Mouse (Mus musculus): ENCODE measurements around the gene Elp4. TPM values are rescaled to one million over a fixed set of nuclear protein-coding genes. Genes with fewer than 3 reads are reported as not detected.
A peak's percentile ranks its signal among the peaks of the same experiment; 100 is the strongest.

Elp4 gene
- polyA plus RNA-seq, 1 experiment from 2014 or later: 28.2 TPM

- no peak overlapping the region for H3K4me2 ChIP-seq
- 3% methylated on average over 36 of the region's 36 CpGs for WGBS
- H3K4me3 ChIP-seq (ENCODE audit: low read depth, low read length): no peak overlapping the region
- no peaks in the 10 kb centered on the region for H3K9me3 ChIP-seq (ENCODE audit: control insufficient read depth, low read length)
- no peaks in the 10 kb centered on the region for H3K36me3 ChIP-seq (ENCODE audit: control insufficient read depth, insufficient read depth, low read length)
- no peaks in the 10 kb centered on the region; the same call in 1 of the 2 replicates for H3K4me1 ChIP-seq (replicated peaks; ENCODE audit: control insufficient read depth, insufficient read depth, low read length)
- H3K27me3 ChIP-seq (replicated peaks; ENCODE audit: control insufficient read depth, insufficient read depth, low read length): peaks cover 98% of the 10 kb centered on the region
- ATAC-seq (replicated peaks; ENCODE audit: low FRiP score): no peak
- DNase-seq (ENCODE audit: low spot score): no peak
- H3K27ac ChIP-seq (ENCODE audit: low read depth, low read length): no peak overlapping the region
- H3K9ac ChIP-seq (ENCODE audit: low read depth, low read length): no peak overlapping the region
These were observed 217.7 kb downstream of the Elp4 start for GRCm38 (mm10) chr2:105686363-105687316.

DNA sequence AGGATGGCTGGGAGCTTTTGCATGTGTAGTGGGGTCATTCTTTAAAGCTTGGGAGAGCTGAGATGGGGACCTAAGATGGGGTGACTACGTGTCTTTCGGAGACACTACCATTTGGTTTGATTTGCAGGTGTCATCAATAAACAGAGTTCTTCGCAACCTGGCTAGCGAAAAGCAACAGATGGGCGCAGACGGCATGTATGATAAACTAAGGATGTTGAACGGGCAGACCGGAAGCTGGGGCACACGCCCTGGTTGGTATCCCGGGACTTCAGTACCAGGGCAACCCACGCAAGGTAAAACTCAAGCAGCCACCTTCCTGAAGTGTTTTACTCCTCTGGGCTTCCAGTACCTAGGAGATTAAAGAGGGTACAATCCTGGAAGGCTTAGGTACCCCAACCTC, 218.7 kb downstream of the Elp4 start:
- Histone ChIP-seq H3K36me3 (ENCODE audit: control insufficient read depth, insufficient read depth, low read length) (no peaks in the 10 kb centered on the region), H3K4me3 (ENCODE audit: low read depth, low read length) (no peak overlapping the region), H3K9me3 (ENCODE audit: control insufficient read depth, low read length) (no peaks in the 10 kb centered on the region), H3K4me2 (no peak overlapping the region), H3K4me1 (replicated peaks; ENCODE audit: control insufficient read depth, insufficient read depth, low read length) (no peaks in the 10 kb centered on the region; the same call in 1 of the 2 replicates), H3K9ac (ENCODE audit: low read depth, low read length) (no peak overlapping the region), H3K27me3 (replicated peaks; ENCODE audit: control insufficient read depth, insufficient read depth, low read length) (peaks cover 98% of the 10 kb centered on the region), H3K27ac (ENCODE audit: low read depth, low read length) (no peak overlapping the region)
- 4% methylated on average over 11 of the region's 11 CpGs for WGBS
- no peak for ATAC-seq (replicated peaks; ENCODE audit: low FRiP score)
- no peak for DNase-seq (ENCODE audit: low spot score)

DNA sequence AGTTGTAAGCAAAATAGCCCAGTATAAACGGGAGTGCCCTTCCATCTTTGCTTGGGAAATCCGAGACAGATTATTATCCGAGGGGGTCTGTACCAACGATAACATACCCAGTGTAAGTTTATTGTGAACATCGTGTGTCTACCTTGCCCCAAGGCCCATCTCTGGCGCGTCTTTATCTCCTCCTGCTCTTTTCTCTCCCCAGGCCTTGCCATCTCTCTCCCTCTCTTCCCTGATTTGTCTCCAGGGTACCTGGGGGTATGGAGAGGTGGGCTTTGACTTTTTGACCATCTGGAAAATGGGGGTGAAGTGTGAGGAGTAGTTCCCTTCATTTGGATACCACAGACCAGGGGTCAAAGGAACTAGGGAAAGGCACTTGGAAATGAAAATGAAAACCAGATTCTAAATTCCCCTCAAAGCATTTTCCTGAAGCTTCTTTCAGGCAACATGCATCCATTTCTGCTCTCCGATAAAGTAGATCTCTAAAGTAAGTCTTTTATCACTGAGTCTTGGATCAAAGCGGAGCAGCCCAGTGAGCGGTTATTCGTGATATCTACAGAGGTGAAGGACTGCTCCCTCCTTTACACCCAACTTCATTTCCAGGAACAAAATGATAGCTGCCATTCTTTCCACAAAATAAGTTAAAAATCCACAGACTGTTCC, 219.2 kb downstream of the Elp4 start:
- no peaks in the 10 kb centered on the region for H3K36me3 ChIP-seq (ENCODE audit: control insufficient read depth, insufficient read depth, low read length)
- ATAC-seq (replicated peaks; ENCODE audit: low FRiP score) (no peak), DNase-seq (ENCODE audit: low spot score) (no peak)
- no peaks in the 10 kb centered on the region; the same call in 1 of the 2 replicates for H3K4me1 ChIP-seq (replicated peaks; ENCODE audit: control insufficient read depth, insufficient read depth, low read length)
- peaks cover 98% of the 10 kb centered on the region for H3K27me3 ChIP-seq (replicated peaks; ENCODE audit: control insufficient read depth, insufficient read depth, low read length)
- H3K4me3 ChIP-seq (ENCODE audit: low read depth, low read length): no peak overlapping the region
- WGBS: 4% methylated on average over 11 of the region's 11 CpGs
- no peak overlapping the region for H3K9ac ChIP-seq (ENCODE audit: low read depth, low read length)
- H3K4me2 ChIP-seq: no peak overlapping the region
- no peak overlapping the region for H3K27ac ChIP-seq (ENCODE audit: low read depth, low read length)
- no peaks in the 10 kb centered on the region for H3K9me3 ChIP-seq (ENCODE audit: control insufficient read depth, low read length)

- Histone ChIP-seq H3K9ac (ENCODE audit: low read depth, low read length) (no peak overlapping the region), H3K9me3 (ENCODE audit: control insufficient read depth, low read length) (no peaks in the 10 kb centered on the region), H3K36me3 (ENCODE audit: control insufficient read depth, insufficient read depth, low read length) (no peaks in the 10 kb centered on the region), H3K27ac (ENCODE audit: low read depth, low read length) (no peak overlapping the region), H3K27me3 (replicated peaks; ENCODE audit: control insufficient read depth, insufficient read depth, low read length) (peaks cover 98% of the 10 kb centered on the region), H3K4me3 (ENCODE audit: low read depth, low read length) (no peak overlapping the region), H3K4me2 (no peak overlapping the region), H3K4me1 (replicated peaks; ENCODE audit: control insufficient read depth, insufficient read depth, low read length) (no peaks in the 10 kb centered on the region; the same call in 1 of the 2 replicates)
- DNase-seq (ENCODE audit: low spot score) (no peak), ATAC-seq (replicated peaks; ENCODE audit: low FRiP score) (no peak)
- 2% methylated on average over 22 of the region's 22 CpGs for WGBS
These were observed 220.5 kb downstream of the Elp4 start for GRCm38 (mm10) chr2:105683771-105684410.

GRCm38 (mm10) chr2:105682634-105683351, 221.6 kb downstream of the Elp4 start:
- no peaks in the 10 kb centered on the region; the same call in 1 of the 2 replicates for H3K4me1 ChIP-seq (replicated peaks; ENCODE audit: control insufficient read depth, insufficient read depth, low read length)
- no peak overlapping the region for H3K27ac ChIP-seq (ENCODE audit: low read depth, low read length)
- no peaks in the 10 kb centered on the region for H3K9me3 ChIP-seq (ENCODE audit: control insufficient read depth, low read length)
- no peak overlapping the region for H3K4me3 ChIP-seq (ENCODE audit: low read depth, low read length)
- WGBS: 5% methylated on average over 21 of the region's 21 CpGs
- DNase-seq (ENCODE audit: low spot score) (no peak), ATAC-seq (replicated peaks; ENCODE audit: low FRiP score) (no peak)
- peak overlapping the region; percentile 37 for H3K4me2 ChIP-seq
- H3K9ac ChIP-seq (ENCODE audit: low read depth, low read length): no peak overlapping the region
- H3K27me3 ChIP-seq (replicated peaks; ENCODE audit: control insufficient read depth, insufficient read depth, low read length): peaks cover 98% of the 10 kb centered on the region
- no peaks in the 10 kb centered on the region for H3K36me3 ChIP-seq (ENCODE audit: control insufficient read depth, insufficient read depth, low read length)

DNA sequence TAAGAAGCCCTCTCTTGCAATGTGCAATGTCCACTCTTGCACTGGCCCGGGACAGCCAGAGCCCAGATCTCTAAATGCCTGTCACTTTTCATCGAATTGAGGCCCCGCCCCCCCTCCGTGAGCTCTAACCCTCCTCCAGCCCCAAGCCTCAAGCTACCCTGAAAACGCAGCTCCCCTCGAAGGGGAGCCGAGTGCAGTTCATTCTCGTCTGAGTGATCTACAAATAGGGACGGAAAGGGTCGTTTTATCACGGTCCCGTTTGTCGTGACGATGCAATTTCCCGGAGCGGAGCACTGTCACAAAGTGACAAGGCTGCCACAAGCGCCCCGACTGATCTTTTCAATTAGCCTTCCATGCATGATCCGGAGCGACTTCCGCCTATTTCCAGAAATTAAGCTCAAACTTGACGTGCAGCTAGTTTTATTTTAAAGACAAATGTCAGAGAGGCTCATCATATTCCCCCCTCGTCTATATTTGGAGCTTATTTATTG, 222.3 kb downstream of the Elp4 start:
- H3K36me3 ChIP-seq (ENCODE audit: control insufficient read depth, insufficient read depth, low read length): no peaks in the 10 kb centered on the region
- ATAC-seq (replicated peaks; ENCODE audit: low FRiP score) (no peak), DNase-seq (ENCODE audit: low spot score) (no peak)
- H3K9ac ChIP-seq (ENCODE audit: low read depth, low read length): no peak overlapping the region
- H3K9me3 ChIP-seq (ENCODE audit: control insufficient read depth, low read length): no peaks in the 10 kb centered on the region
- peak overlapping the region; percentile 21 for H3K4me3 ChIP-seq (ENCODE audit: low read depth, low read length)
- WGBS: under 1% methylated on average over 23 of the region's 23 CpGs
- H3K4me1 ChIP-seq (replicated peaks; ENCODE audit: control insufficient read depth, insufficient read depth, low read length): no peaks in the 10 kb centered on the region; the same call in 1 of the 2 replicates
- no peak overlapping the region for H3K27ac ChIP-seq (ENCODE audit: low read depth, low read length)
- peaks cover 98% of the 10 kb centered on the region for H3K27me3 ChIP-seq (replicated peaks; ENCODE audit: control insufficient read depth, insufficient read depth, low read length)
- H3K4me2 ChIP-seq: peak overlapping the region; percentile 37

GRCm38 (mm10) chr2:105680999-105681710, 223.2 kb downstream of the Elp4 start:
- Histone ChIP-seq H3K4me2 (no peak overlapping the region), H3K4me1 (replicated peaks; ENCODE audit: control insufficient read depth, insufficient read depth, low read length) (peaks cover 3% of the 10 kb centered on the region; the same call in 1 of the 2 replicates), H3K9ac (ENCODE audit: low read depth, low read length) (no peak overlapping the region), H3K27ac (ENCODE audit: low read depth, low read length) (no peak overlapping the region), H3K27me3 (replicated peaks; ENCODE audit: control insufficient read depth, insufficient read depth, low read length) (peaks cover 98% of the 10 kb centered on the region), H3K9me3 (ENCODE audit: control insufficient read depth, low read length) (no peaks in the 10 kb centered on the region), H3K4me3 (ENCODE audit: low read depth, low read length) (no peak overlapping the region), H3K36me3 (ENCODE audit: control insufficient read depth, insufficient read depth, low read length) (no peaks in the 10 kb centered on the region)
- 2% methylated on average over 30 of the region's 30 CpGs for WGBS
- ATAC-seq (replicated peaks; ENCODE audit: low FRiP score) (no peak), DNase-seq (ENCODE audit: low spot score) (no peak)
